Mouse (Mus musculus): ENCODE data around the gene Vegfa.

The Vegfa gene

GRCm38 (mm10) chr17:46032257-46032991, at the start of gene Vegfa:
TSS of gene Vegfa (minus strand) at chr17:46032369.
- DNase-seq, result peak; percentile 96

GRCm38 (mm10) chr17:46081657-46082056, 49.5 kb upstream of the Vegfa start:
- DNase-seq, result no peak

DNA sequence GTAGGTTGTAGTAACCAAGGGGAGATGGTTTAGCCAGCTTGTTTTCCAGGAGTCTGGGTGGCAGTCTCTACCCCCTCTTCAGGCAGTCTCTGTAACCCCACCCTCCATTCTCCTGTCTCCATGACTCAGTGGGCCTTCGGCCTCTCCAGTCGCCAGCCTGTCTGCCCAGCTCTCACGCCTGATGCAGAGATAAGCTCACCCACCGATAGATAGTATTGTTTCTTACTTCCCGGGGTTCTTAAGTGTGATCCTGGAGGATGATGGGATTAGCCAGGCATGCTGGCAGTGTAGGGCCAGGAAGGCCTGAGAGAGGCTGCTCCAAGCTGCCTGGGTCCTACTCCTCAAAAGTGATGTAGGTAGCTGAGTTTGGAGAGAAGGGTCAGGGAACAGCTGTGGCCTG, 48.9 kb upstream of the Vegfa start:
- DNase-seq, result no peak

DNA sequence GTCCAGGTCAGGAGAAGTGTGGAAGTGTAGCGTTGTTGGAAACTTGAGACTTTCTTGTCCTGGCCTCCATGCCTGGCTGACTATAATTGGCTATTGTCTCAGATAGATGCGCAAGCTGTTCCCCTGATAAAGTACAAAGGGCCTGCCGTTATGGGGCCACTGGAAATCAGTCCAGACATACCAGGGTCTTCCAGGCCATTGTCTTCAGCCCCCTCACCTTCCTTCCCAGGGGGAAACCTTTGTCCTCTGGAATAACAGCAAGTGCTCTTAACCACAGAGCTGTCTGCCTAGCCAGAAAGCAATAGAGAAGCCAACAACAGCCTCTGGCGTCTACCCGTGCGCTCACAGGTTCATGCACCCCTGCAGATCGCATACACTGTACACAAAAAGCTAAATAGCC, 48.2 kb upstream of the Vegfa start:
- no peak for DNase-seq

DNA sequence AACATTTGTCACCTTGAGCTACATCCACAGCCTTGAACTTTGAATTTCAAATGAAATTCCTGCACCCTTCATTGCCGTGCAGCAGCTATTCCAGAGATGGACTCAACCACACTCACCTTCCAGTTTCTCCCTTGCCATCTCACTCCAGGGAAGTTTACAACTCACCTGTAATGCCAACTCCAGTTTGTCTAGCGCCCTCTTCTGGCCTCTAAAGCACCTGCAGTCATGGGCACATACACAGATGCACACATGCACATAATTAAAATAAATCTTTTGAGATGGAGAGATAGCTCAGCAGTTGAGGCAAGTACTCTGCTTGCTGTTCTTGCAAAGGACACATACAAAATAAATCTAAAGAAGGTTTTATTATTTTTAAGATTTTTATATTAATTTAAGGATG, 46.9 kb upstream of the Vegfa start:
- DNase-seq, result no peak

DNA sequence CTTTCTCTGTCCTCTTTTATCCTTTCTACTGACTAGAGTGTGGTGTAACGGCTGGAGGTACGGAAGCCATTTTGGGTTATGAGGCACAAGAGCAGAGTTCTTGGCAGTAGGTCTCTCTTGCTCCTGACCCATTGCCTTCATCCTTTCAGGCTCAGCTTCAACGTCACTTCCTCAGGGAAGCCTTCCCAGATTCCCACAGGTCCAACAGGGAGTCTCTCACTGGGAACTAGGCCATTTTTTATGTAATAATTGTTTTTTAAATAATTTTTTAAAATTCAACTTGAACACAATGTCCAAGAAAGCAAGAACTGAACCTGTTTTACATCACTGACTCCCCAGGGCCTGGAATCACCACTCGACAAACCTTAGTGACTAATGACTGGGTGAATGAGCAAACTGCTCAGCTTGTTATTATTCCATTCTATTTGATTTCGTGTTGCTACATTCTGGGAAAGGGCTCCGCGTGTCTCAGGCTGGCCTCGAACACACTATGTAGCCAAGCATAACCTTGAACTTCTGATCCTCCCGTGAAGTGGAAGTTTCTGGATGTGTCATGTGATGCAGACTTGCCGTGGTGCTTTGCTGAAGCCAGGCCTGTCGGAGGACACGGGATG, 45.9 kb upstream of the Vegfa start:
- DNase-seq, result no peak

GRCm38 (mm10) chr17:46076260-46076551, 44.0 kb upstream of the Vegfa start:
- no peak for DNase-seq

DNA sequence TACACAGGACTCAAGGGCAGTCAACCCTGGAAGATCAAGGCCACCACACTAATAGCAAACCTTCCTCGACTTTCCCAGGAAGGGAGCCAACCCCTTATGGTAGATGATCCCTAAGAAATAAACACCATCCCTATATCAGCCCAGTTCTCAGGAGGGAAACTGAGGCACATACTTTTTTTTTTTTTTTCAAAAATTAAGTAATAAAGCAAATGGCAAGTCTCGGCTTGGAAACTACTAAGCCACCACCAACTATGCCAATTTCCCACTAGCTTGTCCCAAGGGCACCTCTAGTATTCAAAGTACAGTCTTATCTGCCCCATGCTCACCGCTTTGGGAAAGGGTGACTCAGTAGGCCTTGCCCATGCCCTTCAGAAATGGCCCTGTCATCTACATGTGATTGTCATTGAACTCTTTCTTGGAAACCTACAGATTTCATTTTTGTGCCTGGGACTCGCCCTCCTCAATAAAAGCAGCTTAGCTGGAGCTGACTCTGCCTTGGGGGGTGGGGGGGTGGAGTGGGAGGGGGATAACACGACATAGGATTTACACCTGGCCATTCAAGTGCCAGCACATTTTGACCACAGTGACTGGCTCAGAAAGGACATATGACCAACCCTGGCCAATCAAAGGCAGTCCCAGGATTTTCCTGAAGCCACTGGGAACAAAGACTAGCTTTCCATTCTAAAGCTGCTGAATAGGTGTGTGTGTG, 43.5 kb upstream of the Vegfa start:
- no peak for DNase-seq

GRCm38 (mm10) chr17:46075116-46075485, 42.9 kb upstream of the Vegfa start:
- DNase-seq, result peak; percentile 75

DNA sequence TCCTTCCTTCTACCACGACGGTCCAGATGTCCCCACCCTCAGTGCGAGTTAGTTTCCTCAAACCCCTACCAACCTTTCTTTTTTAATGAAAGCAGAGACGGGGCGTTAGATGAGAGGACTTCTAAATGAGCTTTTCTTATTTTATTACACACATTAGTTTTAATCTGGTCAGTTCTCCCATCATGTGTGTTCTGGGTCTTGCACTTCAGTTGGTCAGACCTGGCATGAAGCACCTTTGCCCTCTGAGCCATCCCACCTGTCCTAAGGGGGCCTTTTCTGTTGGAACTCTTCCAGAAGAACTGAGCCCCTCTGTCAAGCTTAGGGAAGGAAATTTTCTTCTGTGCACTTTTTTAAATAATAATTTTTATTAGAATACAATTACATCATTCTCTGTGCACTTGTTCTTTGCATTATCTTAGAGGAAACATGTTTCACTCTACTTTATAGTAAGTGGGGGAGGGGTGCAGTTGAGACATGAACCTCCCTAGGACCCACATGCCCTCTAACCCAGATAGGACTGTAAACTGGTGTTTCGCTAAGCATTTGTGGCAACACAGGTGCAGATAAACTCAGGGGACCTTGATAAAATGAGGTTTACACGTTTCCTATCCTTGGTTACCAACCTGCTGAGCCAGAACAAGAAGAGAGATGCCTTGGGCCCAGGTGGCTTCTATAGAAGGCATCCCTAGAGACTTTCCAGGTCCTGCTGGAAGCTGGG, 42.4 kb upstream of the Vegfa start:
- peak; percentile 37 for DNase-seq

DNA sequence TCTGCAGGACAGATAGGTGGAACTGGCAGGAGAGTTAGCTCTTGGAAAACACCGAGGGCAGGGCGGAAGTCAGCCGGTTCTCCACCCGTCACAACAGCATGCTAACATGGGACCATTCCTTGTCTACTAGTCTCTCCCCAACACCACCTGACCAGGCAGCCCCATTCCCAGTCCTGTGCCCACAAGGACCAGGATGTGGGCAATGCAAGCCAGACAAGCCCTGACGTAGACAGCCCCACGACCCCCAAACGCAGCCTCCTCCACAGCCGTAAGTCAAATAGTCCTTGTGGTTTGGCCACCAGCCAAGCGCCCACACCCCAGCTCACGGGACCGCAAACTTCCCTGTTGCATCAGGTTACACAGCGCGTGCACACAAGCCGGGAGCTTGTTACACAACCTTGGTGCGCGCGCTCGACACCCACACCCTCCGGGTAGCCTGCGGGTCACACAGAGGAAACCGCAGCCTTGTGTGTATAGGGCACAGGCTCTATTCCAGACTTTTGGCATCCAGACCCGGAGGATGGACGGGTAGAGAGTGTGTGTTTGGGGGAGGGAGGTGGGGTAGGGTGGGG, 41.6 kb upstream of the Vegfa start:
- DNase-seq, result peak; percentile 88

DNA sequence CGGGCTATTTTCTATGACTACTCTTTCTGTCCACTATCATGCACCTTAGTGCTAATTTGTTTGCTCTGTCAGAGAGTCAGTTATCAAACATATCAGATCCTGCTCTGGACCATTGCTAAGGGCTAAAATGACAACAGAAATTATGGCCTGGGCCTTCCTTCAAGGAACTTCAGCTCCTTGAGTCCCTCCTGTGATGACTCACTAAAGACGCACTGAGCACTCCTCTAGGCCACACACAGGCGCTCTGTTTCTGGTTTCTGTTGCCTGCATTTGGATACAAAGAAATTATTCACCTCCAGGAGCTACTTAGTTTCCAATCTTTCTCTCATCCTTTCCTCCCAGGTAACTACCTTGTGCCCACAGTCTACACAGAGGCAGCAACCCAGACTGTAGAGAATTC, 39.4 kb upstream of the Vegfa start:
- DNase-seq, result no peak

- DNase-seq, result no peak
These were observed 37.9 kb upstream of the Vegfa start for GRCm38 (mm10) chr17:46070046-46070445.

- DNase-seq, result no peak
These were observed 31.8 kb upstream of the Vegfa start for GRCm38 (mm10) chr17:46063974-46064312.

DNA sequence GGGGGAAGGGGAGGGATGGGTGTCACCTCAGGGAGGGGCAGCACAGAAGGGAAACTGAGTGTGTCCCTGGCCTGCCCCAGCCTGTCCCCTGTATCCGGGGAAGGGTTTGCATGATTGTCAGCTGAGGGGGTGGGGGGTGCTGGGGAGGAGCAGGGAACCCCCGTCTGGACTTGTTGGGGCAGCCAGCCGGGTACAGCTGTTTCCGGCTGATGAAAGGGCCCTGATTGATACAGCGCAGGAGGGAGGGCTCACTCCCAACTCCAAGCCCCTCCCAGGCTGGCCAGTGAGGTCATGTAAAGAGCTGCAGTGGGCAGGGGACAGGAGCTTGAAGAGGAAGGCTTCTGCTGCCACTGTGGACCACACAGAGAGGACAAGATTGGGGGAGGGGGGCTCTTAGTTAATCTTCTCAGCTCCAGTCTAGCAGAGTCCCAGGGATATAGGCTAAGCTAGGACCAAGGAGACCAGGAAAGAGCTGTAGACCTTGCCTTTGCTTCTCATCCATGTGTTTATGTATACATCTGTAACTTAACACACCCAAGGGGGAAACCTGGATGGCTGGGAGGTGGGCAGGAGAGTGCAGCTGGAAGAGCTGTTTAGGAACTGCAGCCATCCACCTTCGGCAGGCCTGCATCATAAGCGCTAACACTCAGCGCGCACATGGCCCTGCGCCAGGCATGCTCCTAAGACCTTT, 31.3 kb upstream of the Vegfa start:
- no peak for DNase-seq

DNA sequence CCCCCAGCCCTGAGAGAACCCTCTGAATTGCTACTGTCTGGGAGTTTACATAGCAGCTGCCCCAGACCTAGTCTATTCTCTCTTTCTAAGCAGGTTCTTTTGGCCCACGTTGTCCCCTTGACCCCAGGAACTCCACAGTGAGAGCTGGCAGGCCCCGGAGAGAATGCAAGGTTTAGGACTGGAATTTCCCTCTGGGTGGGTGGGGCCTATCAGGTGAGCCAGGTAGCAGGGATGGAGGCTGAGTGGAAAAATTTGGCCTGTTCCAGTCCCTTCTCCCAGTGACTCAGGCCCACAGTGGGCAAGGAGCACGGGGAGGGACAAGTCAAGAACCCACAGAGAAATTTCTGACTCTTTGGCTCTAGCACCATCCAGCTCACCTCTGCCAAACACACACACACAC, 28.1 kb upstream of the Vegfa start:
- DNase-seq, result no peak

- no peak for DNase-seq
These were observed 27.2 kb upstream of the Vegfa start for GRCm38 (mm10) chr17:46059226-46059825.

DNA sequence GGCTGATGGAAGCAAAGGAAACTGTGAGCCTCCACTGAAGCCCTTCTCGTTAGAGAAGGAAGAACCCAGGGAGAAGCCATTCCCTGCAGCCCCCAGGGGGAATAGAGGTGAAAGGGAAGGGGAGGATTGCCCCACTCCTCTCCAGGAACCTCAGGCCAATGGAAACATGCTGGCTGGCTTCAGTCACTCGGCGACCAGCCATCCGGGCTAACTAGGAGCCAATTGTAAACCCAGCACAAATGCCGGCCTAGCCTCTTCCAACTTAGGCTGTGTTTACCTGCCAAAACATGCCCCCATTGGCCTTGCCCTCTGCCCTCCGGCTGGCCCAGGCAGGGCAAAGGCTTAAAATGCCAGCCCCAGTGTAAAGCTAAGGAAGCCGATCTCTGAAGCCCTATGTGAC, 24.1 kb upstream of the Vegfa start:
- DNase-seq, result no peak

GRCm38 (mm10) chr17:46055736-46056135, 23.6 kb upstream of the Vegfa start:
- DNase-seq, result no peak

- DNase-seq, result no peak
These were observed 21.2 kb upstream of the Vegfa start for GRCm38 (mm10) chr17:46053291-46053842.

DNA sequence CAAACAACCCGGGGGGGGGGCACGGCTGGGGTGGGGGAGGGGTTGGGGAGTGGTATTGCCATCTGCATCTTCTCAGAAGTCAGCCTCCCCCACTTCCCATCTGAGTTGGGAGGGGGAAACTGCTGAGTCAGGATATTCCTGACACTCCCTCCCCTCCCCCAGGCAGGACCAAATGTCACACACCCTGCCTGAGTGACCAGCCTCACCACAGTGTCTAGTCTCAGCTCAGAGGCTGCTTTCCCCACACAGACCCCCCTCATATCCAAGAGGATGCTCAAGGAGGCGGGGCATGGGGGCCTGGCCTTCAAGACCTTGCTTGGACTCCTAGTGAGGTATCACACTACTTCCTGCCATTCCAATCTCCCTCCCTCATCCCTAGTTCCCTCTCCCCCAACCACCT, 20.0 kb upstream of the Vegfa start:
- no peak for DNase-seq

- DNase-seq, result no peak
These were observed 19.2 kb upstream of the Vegfa start for GRCm38 (mm10) chr17:46051356-46051755.
